Mouse (Mus musculus) midbrain, embryonic 10.5 days (tissue): ENCODE data around the gene Alk. TPM values are rescaled to one million over a fixed set of nuclear protein-coding genes. Genes with fewer than 3 reads are reported as not detected.

Experiments used
- DNase-seq: peaks from one replicate; pipeline ENCODE4 v3.0.0-alpha.2; 2017; ENCODE audit warnings: low spot score
- H3K27ac ChIP-seq: fragments of 300-500 bp; sonication (generic); replicated peaks from 2 replicates; pipeline ENCODE4 v1.5.1; 2016; ENCODE audit warnings: mild to moderate bottlenecking
- H3K27me3 ChIP-seq: fragments of 300-500 bp; sonication (generic); 2 replicates; pipeline ENCODE4 v1.6.1; 2016; ENCODE audit warnings: low read depth, mild to moderate bottlenecking; ENCODE audit not compliant: poor library complexity, severe bottlenecking
- H3K36me3 ChIP-seq: fragments of 300-500 bp; sonication (generic); 2 replicates; pipeline ENCODE4 v1.6.1; 2016; ENCODE audit warnings: mild to moderate bottlenecking, moderate library complexity
- H3K4me1 ChIP-seq: fragments of 300-500 bp; sonication (generic); 2 replicates; pipeline ENCODE4 v1.6.1; 2016
- H3K4me3 ChIP-seq: fragments of 300-500 bp; sonication (generic); 2 replicates; pipeline ENCODE4 v1.5.1; 2016; ENCODE audit warnings: mild to moderate bottlenecking, moderate library complexity
- H3K9me3 ChIP-seq: fragments of 300-500 bp; sonication (generic); replicated peaks from 2 replicates; pipeline ENCODE4 v1.6.1; 2016; ENCODE audit warnings: mild to moderate bottlenecking
- WGBS: fragments of 180-500 bp; shearing (Covaris S2); methylation state at CpG from one replicate; pipeline ENCODE4 v1.1.7; 2016; 5-methylcytosine and 5-hydroxymethylcytosine counted together
- polyA plus RNA-seq: library from polyadenylated mRNA; unstranded; fragments of >200 nt; fragmentation: Nextera tagmentation; extraction: Ambion mirVana; gene quantifications from 2 replicates; pipeline ENCODE4 v1.2.1, GENCODE M21; 2016

The Alk gene
- polyA plus RNA-seq, 1 experiment from 2014 or later, result 0.21 TPM

DNA sequence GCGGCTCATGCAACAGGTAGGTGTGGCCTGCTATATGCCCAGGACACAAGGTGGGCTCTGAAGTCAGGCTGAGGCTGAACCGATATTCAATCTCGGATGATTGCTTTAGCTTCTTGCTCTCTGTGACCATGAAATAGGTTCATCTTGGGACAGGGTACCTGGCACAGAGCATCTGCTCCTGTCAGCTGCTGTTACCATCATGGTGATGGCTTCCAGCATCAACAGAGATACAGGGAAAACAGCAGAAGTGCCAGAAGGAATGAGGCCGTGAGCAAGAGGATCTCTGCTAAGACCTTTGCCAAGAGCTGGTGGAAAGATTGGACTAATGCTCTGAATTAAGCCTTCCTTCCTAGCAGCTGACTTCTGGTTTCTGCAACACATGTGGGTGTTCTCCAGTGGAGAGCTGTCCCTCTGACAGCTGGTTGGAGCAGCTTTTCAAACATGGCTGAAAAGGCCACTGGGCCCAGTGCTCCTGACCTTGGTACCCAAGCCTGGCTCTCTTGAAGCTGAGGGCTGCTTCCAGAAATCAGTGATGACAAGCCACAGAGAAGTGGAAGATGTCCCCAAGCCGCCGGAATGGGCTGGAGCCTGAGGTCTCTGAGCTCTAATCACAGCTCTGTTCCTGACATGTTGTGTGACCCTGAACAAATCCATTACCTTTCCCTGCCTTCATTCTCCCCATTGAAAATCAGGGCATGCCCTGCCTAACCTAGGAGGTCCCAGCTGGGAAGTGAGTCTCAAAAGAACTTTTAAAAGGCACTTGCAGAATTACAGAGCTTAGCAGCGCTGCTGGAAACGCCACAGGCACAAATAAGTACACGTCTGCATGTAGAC, 615.5 kb downstream of the Alk start:
- Histone ChIP-seq H3K36me3 (no peaks in the 10 kb centered on the region), H3K4me1 (peaks cover 56% of the 10 kb centered on the region), H3K4me3 (no peak overlapping the region), H3K9me3 (no peaks in the 10 kb centered on the region), H3K27ac (0 out of 2 replicates have a peak overlapping the region, but pooled peaks have one; percentile 0), H3K27me3 (peaks cover 62% of the 10 kb centered on the region)
- 52% methylated on average over 9 of the region's 9 CpGs for WGBS
- DNase-seq, result peak; percentile 43

- H3K4me1 ChIP-seq, result peaks cover 56% of the 10 kb centered on the region
- no peak for DNase-seq
- WGBS, result 64% methylated on average over 8 of the region's 8 CpGs
- no peak overlapping the region for H3K27ac ChIP-seq
- H3K4me3 ChIP-seq, result no peak overlapping the region
- no peaks in the 10 kb centered on the region for H3K9me3 ChIP-seq
- H3K27me3 ChIP-seq, result peaks cover 57% of the 10 kb centered on the region
- H3K36me3 ChIP-seq, result no peaks in the 10 kb centered on the region
These were observed 617.4 kb downstream of the Alk start for GRCm38 (mm10) chr17:71986998-71987397.

DNA sequence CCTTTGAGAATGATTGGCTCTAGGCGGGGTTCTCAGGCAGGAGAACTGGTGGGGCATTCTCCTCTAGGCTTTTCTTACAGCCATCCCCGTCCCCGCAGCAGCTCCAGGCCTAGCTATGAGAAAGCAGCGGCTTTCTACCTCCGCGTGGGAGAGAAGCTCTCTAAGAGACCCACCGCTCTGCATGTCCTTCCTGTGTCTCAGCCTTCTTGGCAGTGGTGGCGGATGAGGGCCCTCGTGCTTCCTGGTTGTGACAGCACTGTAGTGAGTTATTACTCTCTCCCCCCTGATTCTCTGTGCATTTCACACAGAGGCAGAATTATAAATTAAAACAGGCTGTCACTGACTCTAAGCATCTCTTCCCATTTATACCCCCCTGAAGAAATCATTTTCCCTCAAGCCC, 618.0 kb downstream of the Alk start:
- H3K36me3 ChIP-seq, result no peaks in the 10 kb centered on the region
- peaks cover 54% of the 10 kb centered on the region for H3K4me1 ChIP-seq
- peaks cover 54% of the 10 kb centered on the region for H3K27me3 ChIP-seq
- H3K9me3 ChIP-seq, result no peaks in the 10 kb centered on the region
- whole genome bisulfite sequencing, result 71% methylated on average over 9 of the region's 9 CpGs
- DNase-seq, result no peak
- peak overlapping the region; percentile 38; the same call in 1 of the 2 replicates for H3K27ac ChIP-seq
- no peak overlapping the region for H3K4me3 ChIP-seq

GRCm38 (mm10) chr17:71981177-71981576, 623.2 kb downstream of the Alk start:
- H3K4me1 ChIP-seq, result peaks cover 35% of the 10 kb centered on the region
- H3K9me3 ChIP-seq, result no peaks in the 10 kb centered on the region
- no peak overlapping the region for H3K4me3 ChIP-seq
- H3K36me3 ChIP-seq, result no peaks in the 10 kb centered on the region
- peaks cover 17% of the 10 kb centered on the region for H3K27me3 ChIP-seq
- no peak for DNase-seq
- WGBS, result 71% methylated on average over 4 of the region's 4 CpGs
- peak overlapping the region; percentile 82 for H3K27ac ChIP-seq

GRCm38 (mm10) chr17:71980518-71981145, 623.8 kb downstream of the Alk start:
- Histone ChIP-seq H3K4me1 (peaks cover 37% of the 10 kb centered on the region), H3K27me3 (peaks cover 11% of the 10 kb centered on the region), H3K36me3 (no peaks in the 10 kb centered on the region), H3K27ac (peak overlapping the region; percentile 82), H3K4me3 (no peak overlapping the region), H3K9me3 (no peaks in the 10 kb centered on the region)
- peak; percentile 45 for DNase-seq
- 36% methylated on average over 3 of the region's 3 CpGs for WGBS

DNA sequence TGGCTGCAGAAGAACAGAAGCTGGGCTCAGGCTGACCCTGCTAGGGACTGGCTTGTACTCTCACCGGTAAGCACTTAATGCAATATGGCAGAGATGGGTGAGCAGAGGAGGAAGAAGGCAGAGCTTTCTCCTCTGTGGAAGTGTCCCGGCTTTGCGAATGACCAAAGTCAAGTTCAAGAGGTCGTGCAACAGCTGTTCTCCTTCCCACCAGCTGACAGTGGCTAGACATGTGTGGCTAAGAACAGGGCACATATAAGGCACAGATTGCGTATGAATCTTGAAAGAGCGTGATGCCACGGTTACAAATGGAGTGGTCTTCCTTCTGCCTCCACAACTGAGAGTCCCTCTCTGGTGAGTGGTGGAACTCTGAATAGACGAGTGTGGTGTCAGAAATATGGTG, 625.3 kb downstream of the Alk start:
- H3K27ac ChIP-seq, result peak overlapping the region; percentile 82; the same call in 1 of the 2 replicates
- DNase-seq, result no peak

GRCm38 (mm10) chr17:71976661-71977060, 627.8 kb downstream of the Alk start:
- no peak overlapping the region for H3K27ac ChIP-seq
- H3K4me3 ChIP-seq, result no peak overlapping the region
- no peak for DNase-seq
- H3K36me3 ChIP-seq, result no peaks in the 10 kb centered on the region
- WGBS, result 91% methylated on average over 4 of the region's 4 CpGs
- H3K9me3 ChIP-seq, result no peaks in the 10 kb centered on the region
- H3K27me3 ChIP-seq, result no peaks in the 10 kb centered on the region
- H3K4me1 ChIP-seq, result peaks cover 36% of the 10 kb centered on the region

More for the DNA sequence above, 625.3 kb downstream of the Alk start:
- Histone ChIP-seq H3K4me3 (no peak overlapping the region), H3K4me1 (peaks cover 38% of the 10 kb centered on the region), H3K27me3 (no peaks in the 10 kb centered on the region), H3K9me3 (no peaks in the 10 kb centered on the region), H3K36me3 (no peaks in the 10 kb centered on the region)
- WGBS, result 90% methylated on average over 8 of the region's 8 CpGs

DNA sequence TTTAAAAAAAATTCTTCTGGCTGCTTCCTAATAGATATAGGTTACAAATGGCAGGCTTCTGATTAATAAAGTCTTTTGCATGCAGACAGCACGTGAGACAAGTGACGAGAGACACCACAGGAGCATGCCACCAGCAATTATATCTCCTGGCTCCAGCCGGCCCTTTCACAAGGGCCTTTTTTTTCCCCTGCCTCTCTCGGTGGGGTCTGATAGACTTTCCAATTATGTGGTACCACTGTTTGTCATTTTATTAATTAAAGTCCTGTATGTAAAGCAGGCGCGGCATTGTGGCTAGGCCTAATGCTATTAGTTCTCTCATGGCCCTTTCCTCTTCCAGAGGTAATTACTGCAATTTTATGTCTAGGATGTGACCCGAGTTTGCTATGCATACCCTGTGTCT, 630.7 kb downstream of the Alk start:
- Histone ChIP-seq H3K36me3 (no peaks in the 10 kb centered on the region), H3K4me1 (peaks cover 10% of the 10 kb centered on the region; the same call in 1 of the 2 replicates), H3K27ac (no peak overlapping the region), H3K4me3 (no peak overlapping the region), H3K9me3 (no peaks in the 10 kb centered on the region), H3K27me3 (no peaks in the 10 kb centered on the region)
- DNase-seq, result no peak
- 88% methylated on average over 7 of the region's 7 CpGs for WGBS

- DNase-seq, result no peak
- no peaks in the 10 kb centered on the region for H3K9me3 ChIP-seq
- peaks cover 19% of the 10 kb centered on the region for H3K4me1 ChIP-seq
- H3K36me3 ChIP-seq, result no peaks in the 10 kb centered on the region
- no peak overlapping the region for H3K27ac ChIP-seq
- no peaks in the 10 kb centered on the region; the same call in 1 of the 2 replicates for H3K27me3 ChIP-seq
- 81% methylated on average over 12 of the region's 12 CpGs for WGBS
- H3K4me3 ChIP-seq, result no peak overlapping the region
These were observed 637.1 kb downstream of the Alk start for GRCm38 (mm10) chr17:71967356-71967755.

- Histone ChIP-seq H3K4me3 (no peak overlapping the region), H3K36me3 (no peaks in the 10 kb centered on the region), H3K4me1 (peaks cover 23% of the 10 kb centered on the region), H3K27ac (no peak overlapping the region), H3K27me3 (no peaks in the 10 kb centered on the region; the same call in 1 of the 2 replicates), H3K9me3 (no peaks in the 10 kb centered on the region)
- 87% methylated on average over 9 of the region's 9 CpGs for WGBS
- no peak for DNase-seq
These were observed 638.5 kb downstream of the Alk start for GRCm38 (mm10) chr17:71965733-71966606.

DNA sequence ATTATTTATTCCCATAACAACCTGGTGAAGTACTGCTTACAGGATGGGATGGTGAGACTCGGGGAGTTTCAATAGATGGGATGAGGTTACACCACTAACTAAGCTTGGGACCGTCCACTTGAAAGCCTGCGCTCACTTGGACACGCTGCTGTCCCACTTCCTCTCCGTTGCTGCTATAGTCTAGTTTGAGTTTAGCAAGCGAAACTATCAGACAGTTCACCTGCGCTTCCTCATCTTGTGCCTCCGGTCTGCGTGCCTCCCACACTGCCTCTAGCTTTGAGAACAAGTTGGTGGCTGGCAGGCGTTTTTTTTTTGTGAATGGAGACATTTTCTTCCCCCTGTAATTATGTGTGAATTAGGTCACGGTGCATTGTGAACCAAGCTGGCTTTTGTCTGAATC, 639.8 kb downstream of the Alk start:
- Histone ChIP-seq H3K27ac (no peak overlapping the region), H3K36me3 (no peaks in the 10 kb centered on the region), H3K9me3 (no peaks in the 10 kb centered on the region), H3K27me3 (no peaks in the 10 kb centered on the region; the same call in 1 of the 2 replicates), H3K4me3 (no peak overlapping the region), H3K4me1 (peaks cover 23% of the 10 kb centered on the region)
- WGBS, result 74% methylated on average over 11 of the region's 11 CpGs
- DNase-seq, result no peak

DNA sequence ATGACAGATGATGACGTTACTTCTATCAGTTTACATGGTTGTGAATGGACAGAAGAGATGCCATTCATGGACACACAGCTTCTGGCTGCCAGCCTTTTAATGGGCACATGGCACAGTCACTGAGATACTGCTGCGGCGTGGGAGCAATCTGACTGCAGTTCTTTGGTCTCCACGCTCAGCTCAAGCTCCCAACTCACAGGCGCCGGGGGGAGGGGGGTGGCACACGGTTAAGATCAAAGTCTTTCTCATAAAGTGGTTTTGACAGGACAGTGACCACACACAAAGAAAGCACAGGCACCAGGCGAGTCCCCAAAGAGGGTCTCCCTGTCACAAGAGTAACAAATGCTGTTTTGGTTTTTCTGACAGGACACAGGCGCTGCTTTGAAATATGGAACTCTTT, 641.7 kb downstream of the Alk start:
- H3K27me3 ChIP-seq, result no peaks in the 10 kb centered on the region; the same call in 1 of the 2 replicates
- DNase-seq, result no peak
- 49% methylated on average over 9 of the region's 9 CpGs for WGBS
- no peak overlapping the region for H3K4me3 ChIP-seq
- H3K9me3 ChIP-seq, result no peaks in the 10 kb centered on the region
- H3K4me1 ChIP-seq, result peaks cover 23% of the 10 kb centered on the region
- H3K36me3 ChIP-seq, result no peaks in the 10 kb centered on the region
- H3K27ac ChIP-seq, result no peak overlapping the region
